Mouse (Mus musculus): ENCODE data around the gene Ccdc82.

GRCm38 (mm10) chr9:13200079-13200478, 46.7 kb upstream of the Ccdc82 start:
- TF ChIP-seq CTCF (IDR thresholded peaks at IDR 0.05; ENCODE audit: low read depth), result no peak
- TF ChIP-seq EP300 (IDR thresholded peaks at IDR 0.05; ENCODE audit: low read depth), result no peak
